Mouse (Mus musculus): ENCODE data around the gene Cox20. TPM values are rescaled to one million over a fixed set of nuclear protein-coding genes. Genes with fewer than 3 reads are reported as not detected.
A peak's percentile ranks its signal among the peaks of the same experiment; 100 is the strongest.

Cox20 gene
- total and polyA plus RNA-seq, 3 experiments = 9.9 to 26.0 (median 19.1) TPM

- Histone ChIP-seq H3K27me3 (replicated peaks) (no peaks in the 10 kb centered on the region), H3K9me3 (replicated peaks; ENCODE audit: low read length) (no peaks in the 10 kb centered on the region), H3K9ac (ENCODE audit: insufficient read depth, low read depth) (no peak overlapping the region), H3K4me2 (ENCODE audit: insufficient read depth, low read depth, poor library complexity, severe bottlenecking) (no peak overlapping the region), H3K4me3 (replicated peaks in 1 of 3; ENCODE audit: low read depth in 2 of 3, low read length in 2 of 3, poor library complexity in 1 of 3) (no peak overlapping the region), H3K27ac (ENCODE audit: insufficient read depth, low read depth) (no peak overlapping the region), H3K4me1 (ENCODE audit: control insufficient read depth in 1 of 2, insufficient read depth in 2 of 2) (peaks cover 0 to 10% of the 10 kb centered on the region in 2 experiments; a peak in 3 of 4 replicates), H3K36me3 (replicated peaks in 1 of 2; ENCODE audit: control insufficient read depth in 1 of 2, insufficient read depth in 1 of 2, low read length in 1 of 2) (no peaks in the 10 kb centered on the region), H3K79me2 (replicated peaks; ENCODE audit: control insufficient read depth, extremely low read depth, insufficient read depth, poor library complexity, severe bottlenecking) (no peaks in the 10 kb centered on the region)
- in situ Hi-C loops (cut with MboI; ENCODE audit: low pct_ligation_motif_present, low pct_unique_long_range_greater_than_20kb, low sequenced_read_pairs) = no loop called here
- no peak for DNase-seq (ENCODE audit: extremely low read depth)
- dilution Hi-C loops (cut with MboI; ENCODE audit: extremely low pct_ligation_motif_present, extremely low pct_unique_long_range_greater_than_20kb, low sequenced_read_pairs) = no loop called here
- TF ChIP-seq BHLHE40 (IDR thresholded peaks at IDR 0.05; ENCODE audit: low read depth, low read length) = 0 out of 2 replicates have a peak, but pooled peaks have one; percentile 10
- TF ChIP-seq CHD2 (IDR thresholded peaks at IDR 0.05; ENCODE audit: low read length) = no peak
- TF ChIP-seq POLR2AphosphoS2 (IDR thresholded peaks at IDR 0.05; ENCODE audit: low read depth, low read length) = no peak
- no peak for TF ChIP-seq NELFE (IDR thresholded peaks at IDR 0.05; ENCODE audit: low read depth, low read length)
- no peak for TF ChIP-seq TBP (conservative IDR thresholded peaks at IDR 0.05; ENCODE audit: low read depth, low read length)
- no peak for TF ChIP-seq ZMIZ1 (IDR thresholded peaks at IDR 0.05; ENCODE audit: low read depth, low read length)
- no peak for TF ChIP-seq ZKSCAN1 (IDR thresholded peaks at IDR 0.05; ENCODE audit: borderline replicate concordance, low read depth, low read length)
Measured at GRCm38 (mm10) chr1:178354576-178354975, 35.6 kb downstream of the Cox20 start.

- Histone ChIP-seq H3K4me3 (replicated peaks in 1 of 3; ENCODE audit: low read depth in 2 of 3, low read length in 2 of 3, poor library complexity in 1 of 3) (no peak overlapping the region), H3K4me1 (ENCODE audit: control insufficient read depth in 1 of 2, insufficient read depth in 2 of 2) (peaks cover 2 to 4% of the 10 kb centered on the region in 2 experiments), H3K9me3 (replicated peaks; ENCODE audit: low read length) (no peaks in the 10 kb centered on the region), H3K9ac (ENCODE audit: insufficient read depth, low read depth) (no peak overlapping the region), H3K4me2 (ENCODE audit: insufficient read depth, low read depth, poor library complexity, severe bottlenecking) (no peak overlapping the region), H3K27me3 (replicated peaks) (no peaks in the 10 kb centered on the region), H3K36me3 (replicated peaks in 1 of 2; ENCODE audit: control insufficient read depth in 1 of 2, insufficient read depth in 1 of 2, low read length in 1 of 2) (no peaks in the 10 kb centered on the region), H3K79me2 (replicated peaks; ENCODE audit: control insufficient read depth, extremely low read depth, insufficient read depth, poor library complexity, severe bottlenecking) (no peaks in the 10 kb centered on the region), H3K27ac (ENCODE audit: insufficient read depth, low read depth) (no peak overlapping the region)
- TF ChIP-seq TCF12 (IDR thresholded peaks at IDR 0.05; ENCODE audit: low read depth, low read length) (no peak), MYC (IDR thresholded peaks at IDR 0.05; ENCODE audit: low read depth, low read length) (no peak), TBP (conservative IDR thresholded peaks at IDR 0.05; ENCODE audit: low read depth, low read length) (no peak), POLR2AphosphoS2 (IDR thresholded peaks at IDR 0.05; ENCODE audit: low read depth, low read length) (no peak), MAFK (IDR thresholded peaks at IDR 0.05; ENCODE audit: insufficient replicate concordance, low read length) (no peak), BHLHE40 (IDR thresholded peaks at IDR 0.05; ENCODE audit: low read depth, low read length) (no peak), MEF2A (IDR thresholded peaks at IDR 0.05; ENCODE audit: borderline replicate concordance, low read depth, low read length) (no peak)
- in situ Hi-C loops (cut with MboI; ENCODE audit: low pct_ligation_motif_present, low pct_unique_long_range_greater_than_20kb, low sequenced_read_pairs) = no loop called here
- no peak for DNase-seq (ENCODE audit: extremely low read depth)
- dilution Hi-C loops (cut with MboI; ENCODE audit: extremely low pct_ligation_motif_present, extremely low pct_unique_long_range_greater_than_20kb, low sequenced_read_pairs) = no loop called here
Measured at GRCm38 (mm10) chr1:178357776-178358710, 39.1 kb downstream of the Cox20 start.

Data from CH12.LX (cell line).